Mouse (Mus musculus) embryonic facial prominence, embryonic 13.5 days (tissue): ENCODE results near the gene Fam234b. TPM values are rescaled to one million over a fixed set of nuclear protein-coding genes. Genes with fewer than 3 reads are reported as not detected.

Experiments used
- ATAC-seq: fragments of 200-750 bp; cut with Nextera tagmentation; 2 replicates; pipeline ENCODE4 v1.8.0; 2017; ENCODE audit warnings: low read depth; ENCODE audit not compliant: insufficient number of reproducible peaks, insufficient read depth, low FRiP score, low TSS enrichment
- H3K27ac ChIP-seq: fragments of 300-500 bp; sonication (generic); 2 replicates; pipeline ENCODE4 v1.5.1; 2015; ENCODE audit warnings: moderate library complexity, mild to moderate bottlenecking, inconsistent platforms
- H3K27me3 ChIP-seq: fragments of 300-500 bp; sonication (generic); 2 replicates; pipeline ENCODE4 v1.6.1; 2015; ENCODE audit warnings: mild to moderate bottlenecking, inconsistent platforms
- H3K36me3 ChIP-seq: fragments of 300-500 bp; sonication (generic); 2 replicates; pipeline ENCODE4 v1.6.1; 2015; ENCODE audit warnings: mild to moderate bottlenecking, inconsistent platforms
- H3K4me1 ChIP-seq: fragments of 300-500 bp; sonication (generic); 2 replicates; pipeline ENCODE4 v1.6.1; 2015; ENCODE audit warnings: inconsistent platforms
- H3K4me2 ChIP-seq: fragments of 300-500 bp; sonication (generic); 2 replicates; pipeline ENCODE4 v1.6.1; 2015; ENCODE audit warnings: moderate library complexity, mild to moderate bottlenecking, inconsistent platforms
- H3K4me3 ChIP-seq: fragments of 300-500 bp; sonication (generic); 2 replicates; pipeline ENCODE4 v1.5.1; 2015; ENCODE audit warnings: mild to moderate bottlenecking, inconsistent platforms
- H3K9ac ChIP-seq: fragments of 300-500 bp; sonication (generic); 2 replicates; pipeline ENCODE4 v1.6.1; 2015; ENCODE audit warnings: mild to moderate bottlenecking, inconsistent platforms
- H3K9me3 ChIP-seq: fragments of 300-500 bp; sonication (generic); 2 replicates; pipeline ENCODE4 v1.6.1; 2016; ENCODE audit warnings: inconsistent platforms
- WGBS: fragments of 180-500 bp; shearing (Covaris S2); methylation state at CpG from one replicate; pipeline ENCODE4 v1.1.7; 2015; ENCODE audit warnings: mixed read lengths; 5-methylcytosine and 5-hydroxymethylcytosine counted together
- polyA plus RNA-seq: library from polyadenylated mRNA; unstranded; fragments of >200 nt; fragmentation: Nextera tagmentation; extraction: Ambion mirVana; gene quantifications from 2 replicates; pipeline ENCODE4 v1.2.1, GENCODE M21; 2015

Gene Fam234b
- polyA plus RNA-seq, 1 experiment from 2014 or later, result 23.4 TPM

DNA sequence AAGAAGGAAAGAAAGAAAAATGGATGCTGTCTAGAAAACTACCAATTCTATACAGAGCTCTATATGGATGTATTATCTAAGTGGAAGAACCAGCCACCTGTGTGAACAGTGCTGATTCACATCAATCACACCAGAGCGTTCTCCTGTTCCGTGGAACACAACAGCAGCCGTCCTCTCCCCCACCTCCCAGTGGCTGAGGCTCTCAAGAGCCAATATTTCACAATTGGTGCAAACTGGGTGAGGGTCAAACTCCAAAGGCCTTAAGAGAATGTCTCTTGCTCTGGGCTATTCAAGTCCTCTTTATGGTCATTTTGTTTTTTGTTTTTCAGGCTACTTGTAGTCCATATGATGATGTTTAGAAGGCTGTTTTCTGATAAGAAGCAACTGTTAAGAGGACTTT lies 32.6 kb upstream of the Fam234b start:
- Histone ChIP-seq H3K27me3 (no peaks in the 10 kb centered on the region), H3K36me3 (no peaks in the 10 kb centered on the region), H3K4me1 (peaks cover 17% of the 10 kb centered on the region), H3K9me3 (no peaks in the 10 kb centered on the region), H3K9ac (no peak overlapping the region), H3K4me3 (no peak overlapping the region), H3K27ac (no peak overlapping the region), H3K4me2 (no peak overlapping the region)
- no peak for ATAC-seq
- WGBS, result 90% methylated on average over 3 of the region's 3 CpGs

- Histone ChIP-seq H3K4me1 (peaks cover 17% of the 10 kb centered on the region), H3K27me3 (no peaks in the 10 kb centered on the region), H3K9me3 (no peaks in the 10 kb centered on the region), H3K9ac (no peak overlapping the region), H3K4me2 (no peak overlapping the region), H3K27ac (no peak overlapping the region), H3K4me3 (no peak overlapping the region), H3K36me3 (no peaks in the 10 kb centered on the region)
- no peak for ATAC-seq
- 78% methylated on average over 2 of the region's 2 CpGs for WGBS
Observed at GRCm38 (mm10) chr6:135165706-135166105, 32.1 kb upstream of the Fam234b start.

DNA sequence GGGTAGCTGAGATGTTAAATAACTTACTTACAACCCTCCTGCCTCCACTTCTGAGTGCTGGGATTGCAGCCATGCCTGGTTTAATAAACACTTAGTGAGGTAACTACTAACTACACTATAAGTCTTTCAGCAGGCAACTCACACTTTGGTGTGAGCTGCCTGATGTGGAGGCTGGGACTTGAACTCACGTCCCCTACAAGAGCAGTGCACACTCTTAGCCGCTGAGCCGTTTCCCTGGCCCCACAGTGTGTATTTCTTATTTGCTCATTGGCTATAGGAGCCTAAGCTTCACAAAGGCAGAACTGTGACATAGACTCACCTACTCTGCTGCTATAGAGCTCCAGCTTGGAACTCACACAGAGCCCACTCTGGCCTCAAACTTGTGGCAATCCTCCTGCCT lies 31.5 kb upstream of the Fam234b start:
- Histone ChIP-seq H3K4me2 (no peak overlapping the region), H3K36me3 (no peaks in the 10 kb centered on the region), H3K9me3 (no peaks in the 10 kb centered on the region), H3K9ac (no peak overlapping the region), H3K4me1 (peaks cover 17% of the 10 kb centered on the region), H3K4me3 (no peak overlapping the region), H3K27ac (no peak overlapping the region), H3K27me3 (no peaks in the 10 kb centered on the region)
- ATAC-seq, result no peak
- 86% methylated on average over 3 of the region's 3 CpGs for WGBS

DNA sequence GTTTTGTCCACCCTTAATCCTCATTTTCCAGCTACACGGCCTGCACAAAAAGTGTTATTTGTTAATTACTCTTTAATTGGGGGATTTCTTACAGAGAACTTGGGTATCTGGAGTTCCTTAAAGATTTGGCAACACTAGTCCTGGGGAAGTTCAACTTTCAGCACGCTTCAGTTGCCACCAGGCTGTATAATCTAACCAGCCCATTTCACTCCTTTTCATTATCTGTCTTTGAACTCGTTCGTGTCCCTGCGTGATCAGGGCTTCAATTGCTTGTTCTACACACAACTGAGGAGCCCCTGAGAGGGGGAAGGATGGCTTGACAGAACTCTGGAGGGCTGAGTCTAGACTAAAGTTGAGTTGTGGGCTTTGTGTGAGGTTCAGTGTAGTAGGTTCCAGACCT lies 31.1 kb upstream of the Fam234b start:
- H3K27me3 ChIP-seq, result no peaks in the 10 kb centered on the region
- no peak overlapping the region for H3K4me3 ChIP-seq
- 0 out of 2 replicates have a peak overlapping the region, but pooled peaks have one; percentile 90 for H3K4me2 ChIP-seq
- H3K4me1 ChIP-seq, result peaks cover 17% of the 10 kb centered on the region
- no peaks in the 10 kb centered on the region for H3K9me3 ChIP-seq
- no peak overlapping the region for H3K9ac ChIP-seq
- no peak for ATAC-seq
- 74% methylated on average over 5 of the region's 5 CpGs for WGBS
- H3K36me3 ChIP-seq, result no peaks in the 10 kb centered on the region
- no peak overlapping the region for H3K27ac ChIP-seq

GRCm38 (mm10) chr6:135167380-135168311 lies 30.1 kb upstream of the Fam234b start:
- Histone ChIP-seq H3K4me3 (peak overlapping the region; percentile 66), H3K9me3 (no peaks in the 10 kb centered on the region), H3K4me2 (peak overlapping the region; percentile 90), H3K9ac (peak overlapping the region; percentile 80), H3K27ac (peak overlapping the region; percentile 44; the same call in 1 of the 2 replicates), H3K4me1 (peaks cover 17% of the 10 kb centered on the region), H3K27me3 (no peaks in the 10 kb centered on the region), H3K36me3 (no peaks in the 10 kb centered on the region)
- WGBS, result 4% methylated on average over 46 of the region's 46 CpGs
- peak; percentile 77 for ATAC-seq

DNA sequence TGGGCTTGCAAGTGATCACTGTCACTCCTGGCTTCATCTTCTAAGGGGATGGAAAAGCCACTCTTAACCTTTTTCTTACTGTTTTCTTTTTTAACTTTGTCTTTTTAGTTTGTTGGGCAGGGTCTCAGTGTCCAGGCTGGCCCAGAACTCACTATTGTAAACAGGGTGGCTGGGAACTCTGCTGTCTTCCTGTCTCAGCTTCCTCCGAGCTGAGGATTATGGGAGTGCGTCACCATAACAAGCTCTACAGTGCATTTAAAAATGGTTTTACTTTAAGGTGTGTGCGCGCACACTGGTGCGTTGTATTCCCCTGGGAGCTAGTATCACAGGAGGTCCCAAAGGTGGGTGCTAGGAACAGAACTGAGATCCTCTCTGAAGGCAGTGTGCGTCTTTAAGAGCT lies 29.3 kb upstream of the Fam234b start:
- WGBS, result 74% methylated on average over 6 of the region's 6 CpGs
- peak overlapping the region; percentile 80 for H3K9ac ChIP-seq

DNA sequence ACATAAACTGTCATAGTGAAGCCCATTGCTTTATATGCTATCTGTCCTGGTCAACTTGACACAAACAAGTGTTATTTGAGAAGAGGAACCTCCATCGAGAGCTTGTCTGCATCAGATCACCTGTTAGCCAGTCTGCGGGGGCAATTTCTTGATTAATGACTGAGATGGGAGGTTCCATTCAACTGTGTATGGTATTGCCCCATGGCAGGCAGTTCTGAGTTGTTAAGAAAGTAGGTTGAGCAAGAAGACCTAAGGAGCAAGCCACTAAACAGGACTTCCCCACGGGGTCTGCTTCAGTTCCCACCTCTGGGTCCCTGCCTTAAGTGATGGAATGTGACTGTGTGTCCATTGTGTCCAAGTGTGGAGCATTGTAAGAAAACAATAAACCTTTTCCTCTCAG lies 28.5 kb upstream of the Fam234b start:
- no peak overlapping the region for H3K4me3 ChIP-seq
- H3K27me3 ChIP-seq, result no peaks in the 10 kb centered on the region
- H3K9ac ChIP-seq, result no peak overlapping the region
- no peak overlapping the region for H3K4me2 ChIP-seq
- WGBS, result 82% methylated on average over 3 of the region's 3 CpGs
- no peak for ATAC-seq
- H3K4me1 ChIP-seq, result peaks cover 10% of the 10 kb centered on the region; the same call in 1 of the 2 replicates
- H3K9me3 ChIP-seq, result no peaks in the 10 kb centered on the region
- no peak overlapping the region for H3K27ac ChIP-seq
- H3K36me3 ChIP-seq, result no peaks in the 10 kb centered on the region

More for the DNA sequence above, 29.3 kb upstream of the Fam234b start:
- no peak overlapping the region for H3K27ac ChIP-seq
- no peaks in the 10 kb centered on the region for H3K9me3 ChIP-seq
- peak overlapping the region; percentile 90 for H3K4me2 ChIP-seq
- H3K27me3 ChIP-seq, result no peaks in the 10 kb centered on the region
- H3K4me1 ChIP-seq, result peaks cover 11% of the 10 kb centered on the region; the same call in 1 of the 2 replicates
- no peaks in the 10 kb centered on the region for H3K36me3 ChIP-seq
- ATAC-seq, result no peak
- H3K4me3 ChIP-seq, result peak overlapping the region; percentile 66

GRCm38 (mm10) chr6:135171736-135172135 lies 26.0 kb upstream of the Fam234b start:
- H3K9me3 ChIP-seq, result no peaks in the 10 kb centered on the region
- H3K4me1 ChIP-seq, result peaks cover 10% of the 10 kb centered on the region; the same call in 1 of the 2 replicates
- H3K27ac ChIP-seq, result no peak overlapping the region
- H3K27me3 ChIP-seq, result no peaks in the 10 kb centered on the region
- H3K4me3 ChIP-seq, result no peak overlapping the region
- no peak overlapping the region for H3K4me2 ChIP-seq
- H3K9ac ChIP-seq, result no peak overlapping the region
- 76% methylated on average over 14 of the region's 14 CpGs for WGBS
- ATAC-seq, result no peak
- no peaks in the 10 kb centered on the region for H3K36me3 ChIP-seq

DNA sequence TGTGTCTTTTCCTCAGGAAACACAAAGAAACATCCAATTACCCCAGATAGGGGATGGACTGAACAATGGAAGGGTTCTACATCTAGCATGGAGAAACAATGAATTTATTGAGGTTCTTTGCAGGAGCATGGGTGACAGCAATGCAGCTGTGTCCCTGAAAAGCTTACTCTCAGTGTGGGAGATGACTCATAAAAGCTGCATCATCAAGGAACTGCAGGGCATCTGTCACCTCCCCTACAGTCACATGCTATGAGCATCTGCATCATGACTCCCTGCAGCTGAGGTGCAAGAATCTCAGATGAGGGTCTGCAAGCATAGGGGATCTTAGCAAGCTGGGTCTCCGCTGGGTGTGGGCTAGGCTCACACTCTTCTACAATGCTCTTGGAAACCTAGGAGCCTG lies 22.8 kb upstream of the Fam234b start:
- H3K9me3 ChIP-seq, result no peaks in the 10 kb centered on the region
- no peak overlapping the region for H3K4me2 ChIP-seq
- no peak overlapping the region for H3K4me3 ChIP-seq
- H3K27me3 ChIP-seq, result no peaks in the 10 kb centered on the region
- ATAC-seq, result no peak
- WGBS, result 95% methylated on average over 1 of the region's 1 CpGs
- no peak overlapping the region for H3K27ac ChIP-seq
- H3K4me1 ChIP-seq, result no peaks in the 10 kb centered on the region
- H3K9ac ChIP-seq, result no peak overlapping the region
- no peaks in the 10 kb centered on the region for H3K36me3 ChIP-seq

GRCm38 (mm10) chr6:135177271-135177670 lies 20.5 kb upstream of the Fam234b start:
- Histone ChIP-seq H3K27ac (no peak overlapping the region), H3K4me3 (no peak overlapping the region), H3K36me3 (no peaks in the 10 kb centered on the region)

DNA sequence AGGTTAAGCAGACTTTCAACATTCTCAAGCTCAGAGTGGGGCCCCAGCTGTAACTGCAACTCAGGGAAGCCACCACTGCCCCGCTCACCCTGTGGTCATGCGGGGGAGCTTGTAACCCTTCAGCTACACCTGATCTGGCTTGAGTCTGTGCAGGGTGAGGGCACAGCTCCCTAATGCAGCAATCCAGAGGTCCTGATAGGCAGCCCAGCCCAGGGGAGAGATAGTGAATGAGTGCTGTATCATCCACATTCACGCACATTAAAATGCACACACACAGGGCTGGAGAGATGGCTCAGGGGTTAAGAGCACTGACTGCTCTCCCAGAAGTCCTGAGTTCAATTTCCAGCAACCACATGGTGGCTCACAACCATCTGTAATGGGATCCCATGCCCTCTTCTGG lies 19.2 kb upstream of the Fam234b start:
- Histone ChIP-seq H3K4me1 (no peaks in the 10 kb centered on the region), H3K27ac (no peak overlapping the region), H3K36me3 (no peaks in the 10 kb centered on the region), H3K27me3 (peaks cover 4% of the 10 kb centered on the region; the same call in 1 of the 2 replicates), H3K4me3 (no peak overlapping the region), H3K4me2 (no peak overlapping the region), H3K9ac (no peak overlapping the region), H3K9me3 (no peaks in the 10 kb centered on the region)
- no peak for ATAC-seq
- WGBS, result 48% methylated on average over 3 of the region's 3 CpGs

More at GRCm38 (mm10) chr6:135177271-135177670, 20.5 kb upstream of the Fam234b start:
- ATAC-seq, result no peak
- H3K4me2 ChIP-seq, result no peak overlapping the region
- H3K9ac ChIP-seq, result no peak overlapping the region
- no peaks in the 10 kb centered on the region for H3K4me1 ChIP-seq
- peaks cover 4% of the 10 kb centered on the region; the same call in 1 of the 2 replicates for H3K27me3 ChIP-seq
- H3K9me3 ChIP-seq, result no peaks in the 10 kb centered on the region

DNA sequence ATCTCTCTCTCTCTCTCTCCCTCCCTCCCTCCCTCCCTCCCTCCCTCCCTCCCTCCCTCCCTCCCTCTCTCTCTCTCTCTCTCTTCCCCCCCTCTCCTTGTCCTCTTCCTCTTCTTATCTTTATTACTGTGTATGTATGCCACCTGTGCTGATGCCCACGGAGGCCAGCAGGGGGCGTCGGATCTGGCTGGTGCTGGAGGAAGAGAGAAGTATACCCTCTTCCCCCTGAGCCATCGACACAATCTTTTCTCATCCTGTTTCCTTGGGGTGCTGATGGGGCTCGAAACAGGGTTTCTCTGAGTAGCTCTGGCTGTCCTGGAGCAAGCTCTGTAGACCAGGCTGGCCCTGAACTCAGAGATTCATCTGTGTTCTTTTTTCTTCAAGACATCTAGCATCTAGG lies 14.9 kb upstream of the Fam234b start:
- Histone ChIP-seq H3K4me2 (no peak overlapping the region), H3K9ac (no peak overlapping the region), H3K27ac (no peak overlapping the region), H3K4me1 (no peaks in the 10 kb centered on the region), H3K36me3 (no peaks in the 10 kb centered on the region), H3K4me3 (no peak overlapping the region), H3K27me3 (peaks cover 4% of the 10 kb centered on the region; the same call in 1 of the 2 replicates), H3K9me3 (no peaks in the 10 kb centered on the region)
- no peak for ATAC-seq
- WGBS, result 59% methylated on average over 5 of the region's 5 CpGs
